Mouse (Mus musculus) adipocyte (in vitro differentiated cells): ENCODE data around the gene Pde4b.

Experiments used
- DNase-seq: peaks from one replicate; pipeline ENCODE4 v3.0.0-alpha.2; 2016; ENCODE audit warnings: low spot score

The Pde4b gene

GRCm38 (mm10) chr4:102507753-102508152, 420.4 kb downstream of the Pde4b start:
- DNase-seq: no peak

- peak; percentile 47 for DNase-seq
These were observed 422.7 kb downstream of the Pde4b start for GRCm38 (mm10) chr4:102510061-102510460.

GRCm38 (mm10) chr4:102510939-102511391, 423.6 kb downstream of the Pde4b start:
- DNase-seq: peak; percentile 82

- DNase-seq: peak; percentile 28
These were observed 424.2 kb downstream of the Pde4b start for GRCm38 (mm10) chr4:102511511-102511910.

- no peak for DNase-seq
These were observed 425.6 kb downstream of the Pde4b start for GRCm38 (mm10) chr4:102512940-102513339.

GRCm38 (mm10) chr4:102513514-102513913, 426.2 kb downstream of the Pde4b start:
- no peak for DNase-seq

GRCm38 (mm10) chr4:102514972-102515835, 427.9 kb downstream of the Pde4b start:
- no peak for DNase-seq

- no peak for DNase-seq
These were observed 429.1 kb downstream of the Pde4b start for GRCm38 (mm10) chr4:102516395-102516794.

GRCm38 (mm10) chr4:102516982-102517630, 429.8 kb downstream of the Pde4b start:
- DNase-seq: peak; percentile 28

- no peak for DNase-seq
These were observed 430.3 kb downstream of the Pde4b start for GRCm38 (mm10) chr4:102517653-102518052.

GRCm38 (mm10) chr4:102518341-102518740, 431.0 kb downstream of the Pde4b start:
- no peak for DNase-seq

GRCm38 (mm10) chr4:102520669-102521261, 433.4 kb downstream of the Pde4b start:
- no peak for DNase-seq

- DNase-seq: no peak
These were observed 434.1 kb downstream of the Pde4b start for GRCm38 (mm10) chr4:102521434-102521833.

- no peak for DNase-seq
These were observed 440.0 kb downstream of the Pde4b start for GRCm38 (mm10) chr4:102527361-102527760.

- DNase-seq: no peak
These were observed 443.5 kb downstream of the Pde4b start for GRCm38 (mm10) chr4:102530797-102531196.

- DNase-seq: no peak
These were observed 444.4 kb downstream of the Pde4b start for GRCm38 (mm10) chr4:102531729-102532128.

GRCm38 (mm10) chr4:102533183-102534048, 446.1 kb downstream of the Pde4b start:
- DNase-seq: peak; percentile 62

- no peak for DNase-seq
These were observed 446.8 kb downstream of the Pde4b start for GRCm38 (mm10) chr4:102534049-102534730.

- no peak for DNase-seq
These were observed 448.5 kb downstream of the Pde4b start for GRCm38 (mm10) chr4:102535886-102536285.

GRCm38 (mm10) chr4:102538266-102538665, 450.9 kb downstream of the Pde4b start:
- DNase-seq: no peak

- no peak for DNase-seq
These were observed 451.4 kb downstream of the Pde4b start for GRCm38 (mm10) chr4:102538793-102539192.
